Mouse (Mus musculus): Measurements from ENCODE around the gene Psip1. TPM values are rescaled to one million over a fixed set of nuclear protein-coding genes. Genes with fewer than 3 reads are reported as not detected.

The Psip1 gene
- total RNA-seq (2023), result 129 TPM

GRCm38 (mm10) chr4:83486117-83486901 lies at the start of gene Psip1:
Gene Psip1 (minus strand): TSS chr4:83486459.

GRCm38 (mm10) chr4:83524843-83525689 lies 38.8 kb upstream of the Psip1 start, which contains the start of gene Ccdc171:
Gene Ccdc171 (plus strand): TSS chr4:83525545.

GRCm38 (mm10) chr4:83417160-83417819 lies 69.0 kb downstream of the Psip1 start, which contains the start of gene Snapc3:
Gene Snapc3 (plus strand): TSS chr4:83417724.

Other genes starting within 250 kb of the Psip1 start
- gene Ttc39b, start 162.2 kb downstream of the Psip1 start, total RNA-seq (2023), result 60.8 TPM
- 35.8 TPM for gene Snapc3, start 68.7 kb downstream of the Psip1 start, total RNA-seq (2023)
- gene Ccdc171, start 39.1 kb upstream of the Psip1 start, total RNA-seq (2023), result 11.7 TPM